Mouse (Mus musculus): ENCODE measurements around the gene Rtkn.

DNA sequence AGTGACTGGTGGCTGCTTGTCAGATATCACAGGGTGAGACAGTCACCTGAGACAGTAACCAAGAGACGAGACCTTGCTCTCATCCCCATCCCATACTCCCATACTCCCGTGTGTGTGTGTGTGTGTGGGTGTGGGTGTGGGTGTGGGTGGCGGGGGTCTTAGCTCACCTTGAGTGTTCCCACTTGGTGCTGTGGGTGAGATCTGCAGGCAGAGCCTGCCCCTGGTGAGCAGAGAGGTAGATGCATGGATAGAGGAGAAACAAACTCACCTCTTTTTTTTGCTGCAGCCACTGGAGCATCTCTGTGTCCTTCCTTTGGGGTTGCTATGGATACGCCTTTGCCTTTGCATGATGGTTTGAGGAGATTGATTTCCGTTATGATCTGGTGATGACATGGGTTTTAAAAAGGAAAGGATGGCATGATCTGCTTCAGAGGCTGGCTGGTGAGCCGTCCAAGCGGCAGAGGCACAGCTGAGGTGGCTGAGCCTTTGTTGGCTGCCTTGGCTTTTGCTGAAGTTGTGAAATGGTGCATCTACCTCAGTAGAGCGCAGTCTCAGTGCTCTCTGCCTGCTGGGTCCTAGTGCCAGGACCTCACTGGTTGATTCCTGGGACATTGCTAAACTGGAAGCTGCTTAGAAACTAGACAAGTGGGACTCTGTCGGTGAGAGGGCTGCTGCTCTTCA is 37.1 kb downstream of the Rtkn start:
- no peak for TF ChIP-seq POLR2AphosphoS2 (IDR thresholded peaks at IDR 0.05; ENCODE audit: low read length)
- TF ChIP-seq CTCF (IDR thresholded peaks at IDR 0.05 in 2 of 3, conservative IDR thresholded peaks at IDR 0.05 in 1 of 3; ENCODE audit: control insufficient read depth in 1 of 3, insufficient read depth in 1 of 3, low read depth in 2 of 3, low read length in 3 of 3, poor library complexity in 1 of 3, severe bottlenecking in 1 of 3), result no peak
- no peak for TF ChIP-seq CHD2 (IDR thresholded peaks at IDR 0.05; ENCODE audit: low read length)
- no peak for TF ChIP-seq SMC3 (IDR thresholded peaks at IDR 0.05; ENCODE audit: low read depth, low read length)
- TF ChIP-seq MYB (IDR thresholded peaks at IDR 0.05; ENCODE audit: low read depth, low read length), result no peak
- no peak for TF ChIP-seq EP300 (IDR thresholded peaks at IDR 0.05; ENCODE audit: low read depth in 1 of 2, low read length in 2 of 2)
- TF ChIP-seq POLR2A (IDR thresholded peaks at IDR 0.05; ENCODE audit: control insufficient read depth in 1 of 2, insufficient read depth in 1 of 2, low read depth in 1 of 2, low read length in 2 of 2, poor library complexity in 1 of 2), result no peak
- no peak for TF ChIP-seq ZNF384 (IDR thresholded peaks at IDR 0.05; ENCODE audit: low read depth, low read length)
- TF ChIP-seq POLR2AphosphoS5 (IDR thresholded peaks at IDR 0.05; ENCODE audit: borderline replicate concordance, low read depth, low read length), result no peak
- TF ChIP-seq JUND (IDR thresholded peaks at IDR 0.05; ENCODE audit: low read depth, low read length), result no peak
- no peak for TF ChIP-seq TCF12 (IDR thresholded peaks at IDR 0.05; ENCODE audit: low read depth, low read length)

Measured in MEL (cell line).